Mouse (Mus musculus) layer of hippocampus, adult 2 months (tissue): Measurements from ENCODE around the gene Adad2. TPM values are rescaled to one million over a fixed set of nuclear protein-coding genes. Genes with fewer than 3 reads are reported as not detected.

ENCODE experiments used
- DNase-seq, 2 experiments: peaks; one replicate each; pipeline ENCODE4 v3.0.0; 2022; ENCODE audit warnings: low spot score in 2 of 2
- H3K27ac ChIP-seq: fragments of 200-600 bp; 2 replicates; pipeline ENCODE4 v1.8.1; 2022
- H3K4me3 ChIP-seq: fragments of 200-600 bp; 2 replicates; pipeline ENCODE4 v1.8.1; 2022; ENCODE audit warnings: mild to moderate bottlenecking
- CTCF ChIP-seq: fragments of 200-600 bp; conservative IDR thresholded peaks from 2 replicates; pipeline ENCODE4 v1.8.1; 2022; ENCODE audit warnings: antibody characterized with exemption, mild to moderate bottlenecking, moderate library complexity
- total RNA-seq, 2 experiments: library from RNA; stranded (reverse); gene quantifications; 2 replicates each; pipeline ENCODE4 v1.2.3; 2021

Gene Adad2
- total RNA-seq, 2 experiments from 2014 or later: 0.47 to 0.87 TPM

- Histone ChIP-seq H3K4me3 (no peak overlapping the region), H3K27ac (no peak overlapping the region)
- TF ChIP-seq CTCF: no peak
- DNase-seq: no peak
These were observed 23.4 kb downstream of the Adad2 start for GRCm38 (mm10) chr8:119635958-119636357.

- Histone ChIP-seq H3K4me3 (no peak overlapping the region), H3K27ac (no peak overlapping the region)
- no peak for DNase-seq
- TF ChIP-seq CTCF: no peak
These were observed 24.2 kb downstream of the Adad2 start for GRCm38 (mm10) chr8:119636766-119637165.

- DNase-seq: no peak
- no peak overlapping the region for H3K27ac ChIP-seq
- no peak overlapping the region for H3K4me3 ChIP-seq
- no peak for TF ChIP-seq CTCF
These were observed 24.8 kb downstream of the Adad2 start for GRCm38 (mm10) chr8:119637381-119637780.

- DNase-seq: no peak
- Histone ChIP-seq H3K27ac (no peak overlapping the region), H3K4me3 (no peak overlapping the region)
- peak; percentile 42 for TF ChIP-seq CTCF
These were observed 25.7 kb downstream of the Adad2 start for GRCm38 (mm10) chr8:119638261-119638660.

GRCm38 (mm10) chr8:119639798-119640197 is 27.3 kb downstream of the Adad2 start:
- H3K4me3 ChIP-seq: no peak overlapping the region
- H3K27ac ChIP-seq: no peak overlapping the region
- no peak for TF ChIP-seq CTCF
- no peak for DNase-seq

GRCm38 (mm10) chr8:119641058-119641457 is 28.5 kb downstream of the Adad2 start:
- DNase-seq: no peak
- TF ChIP-seq CTCF: no peak
- Histone ChIP-seq H3K4me3 (no peak overlapping the region), H3K27ac (no peak overlapping the region)

GRCm38 (mm10) chr8:119642960-119643359 is 30.4 kb downstream of the Adad2 start:
- TF ChIP-seq CTCF: no peak
- H3K4me3 ChIP-seq: no peak overlapping the region
- no peak overlapping the region for H3K27ac ChIP-seq
- no peak for DNase-seq

- no peak for DNase-seq
- H3K4me3 ChIP-seq: no peak overlapping the region
- no peak overlapping the region for H3K27ac ChIP-seq
- TF ChIP-seq CTCF: no peak
These were observed 31.9 kb downstream of the Adad2 start for GRCm38 (mm10) chr8:119644429-119644960.

- Histone ChIP-seq H3K27ac (no peak overlapping the region), H3K4me3 (no peak overlapping the region)
- no peak for TF ChIP-seq CTCF
- DNase-seq: no peak
These were observed 32.5 kb downstream of the Adad2 start for GRCm38 (mm10) chr8:119644981-119645597.

- Histone ChIP-seq H3K4me3 (no peak overlapping the region), H3K27ac (no peak overlapping the region)
- peak; percentile 49 for TF ChIP-seq CTCF
- DNase-seq: no peak
These were observed 33.6 kb downstream of the Adad2 start for GRCm38 (mm10) chr8:119646197-119646596.

- TF ChIP-seq CTCF: no peak; the same call in 1 of the 2 replicates
- no peak overlapping the region for H3K4me3 ChIP-seq
- DNase-seq: no peak
- H3K27ac ChIP-seq: no peak overlapping the region
These were observed 34.3 kb downstream of the Adad2 start for GRCm38 (mm10) chr8:119646846-119647245.

GRCm38 (mm10) chr8:119651324-119651723 is 38.8 kb downstream of the Adad2 start:
- H3K27ac ChIP-seq: no peak overlapping the region
- no peak for DNase-seq
- no peak overlapping the region for H3K4me3 ChIP-seq
- no peak for TF ChIP-seq CTCF

- DNase-seq: no peak
- peak; percentile 59 for TF ChIP-seq CTCF
- Histone ChIP-seq H3K27ac (no peak overlapping the region), H3K4me3 (no peak overlapping the region)
These were observed 44.3 kb downstream of the Adad2 start for GRCm38 (mm10) chr8:119656709-119657464.
